Mouse (Mus musculus) liver (tissue): ENCODE results near the gene Hes3.

Source experiments
- DNase-seq: peaks from one replicate; pipeline ENCODE4 v3.0.0-alpha.2; 2020; ENCODE audit warnings: mixed read lengths

The Hes3 gene

DNA sequence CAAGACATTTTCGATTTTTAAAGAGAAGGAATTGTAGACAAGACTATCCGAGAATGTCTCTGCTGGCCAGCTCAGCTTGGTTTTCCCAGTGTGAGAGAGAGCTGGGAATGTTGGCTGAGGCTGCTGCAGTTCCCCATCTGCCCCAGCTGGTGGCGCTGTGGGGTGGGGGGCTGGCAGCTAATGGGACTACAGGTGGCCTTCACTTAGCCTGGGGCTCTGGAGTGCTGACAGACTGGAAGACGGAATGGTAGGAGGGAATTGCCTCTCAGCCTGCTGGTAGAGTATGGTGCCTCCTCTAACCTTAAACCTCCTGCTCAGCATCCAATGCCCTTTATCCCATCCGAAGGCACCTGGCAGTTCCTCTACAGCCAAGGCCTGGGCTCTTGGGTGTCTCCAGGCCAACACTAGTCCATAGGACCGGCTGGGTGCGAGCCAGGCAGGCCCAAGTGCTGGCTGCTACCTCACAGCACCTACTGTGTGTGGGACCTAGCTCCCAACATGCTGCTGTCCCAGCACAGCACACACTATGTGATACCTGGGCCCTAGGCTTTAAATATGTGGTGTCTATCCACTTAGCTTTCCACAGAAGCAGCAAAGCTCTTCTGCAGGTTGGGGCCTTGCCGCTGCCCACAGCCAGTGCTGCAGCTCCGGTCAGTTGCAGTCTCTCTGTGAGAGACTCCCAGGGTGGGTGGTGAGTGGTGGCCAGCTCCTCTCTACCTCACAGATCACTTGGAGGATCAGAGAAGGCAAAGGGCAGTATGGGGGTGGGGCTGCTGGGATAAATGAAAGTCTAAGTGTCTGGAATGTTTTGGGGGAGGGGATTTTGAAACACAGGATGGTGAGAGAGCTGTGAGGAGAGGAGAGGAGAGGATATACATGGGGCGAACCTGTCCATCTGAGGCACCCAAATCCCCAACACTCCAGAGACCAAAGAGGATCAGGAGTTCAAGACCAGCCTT, 14.8 kb downstream of the Hes3 start:
- DNase-seq = no peak

DNA sequence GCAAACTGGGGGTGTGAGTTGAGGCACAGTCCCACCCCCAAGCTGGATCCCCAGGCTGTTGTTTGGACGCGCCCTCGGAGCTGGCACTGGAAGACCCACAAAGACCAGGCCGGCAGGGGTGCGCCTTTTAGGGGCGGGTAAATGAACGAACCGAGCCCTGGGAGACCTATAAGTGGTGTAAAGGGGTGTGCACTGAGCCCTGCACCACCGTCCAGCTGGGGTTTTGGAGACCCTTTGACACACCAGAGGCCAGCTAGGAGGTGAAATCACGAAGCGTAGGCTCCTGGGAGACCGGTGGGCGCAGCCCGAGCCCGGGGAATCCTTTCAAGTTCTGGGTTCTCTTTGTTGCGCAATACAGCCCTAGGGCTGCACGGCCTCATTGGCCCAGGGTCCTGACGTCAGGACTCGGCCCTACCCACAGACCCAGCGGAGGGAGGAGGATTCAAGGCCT, 16.8 kb downstream of the Hes3 start:
- DNase-seq = peak; percentile 45

DNA sequence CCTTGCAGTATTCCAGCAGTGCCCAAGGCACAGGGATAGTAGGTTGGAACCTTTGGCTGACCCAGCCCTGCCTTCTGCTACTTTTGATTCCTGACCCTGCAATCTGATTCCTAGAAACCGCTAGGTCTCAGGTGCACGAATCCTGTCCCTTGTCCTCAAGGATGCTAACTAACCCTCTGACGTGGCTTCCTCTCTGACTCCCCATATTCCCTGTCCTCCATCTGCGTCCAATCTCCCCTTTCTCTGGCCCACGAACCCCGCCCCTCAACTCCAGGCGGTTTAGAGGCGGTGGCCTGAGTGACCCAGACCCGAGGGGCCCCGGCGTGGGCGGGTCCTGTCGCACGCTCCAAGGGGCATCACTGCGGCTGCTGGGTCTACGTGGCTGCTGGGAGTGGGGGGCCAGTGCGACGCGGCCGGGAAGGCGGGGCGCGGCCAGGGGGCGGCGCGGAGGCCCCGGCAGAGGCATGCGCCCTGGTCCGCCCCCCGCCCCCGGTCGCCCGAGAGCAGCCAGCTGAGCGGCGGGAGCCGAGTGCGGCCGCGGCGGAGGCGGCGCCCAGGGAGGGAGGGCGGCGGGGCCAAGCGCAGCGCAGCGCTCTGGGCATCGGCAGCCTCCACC, 17.7 kb downstream of the Hes3 start, which contains the start of gene Gpr153:
Gene Gpr153 (plus strand): TSS at position 612 of the 616 bp plus-strand sequence.
- peak; percentile 45 for DNase-seq

DNA sequence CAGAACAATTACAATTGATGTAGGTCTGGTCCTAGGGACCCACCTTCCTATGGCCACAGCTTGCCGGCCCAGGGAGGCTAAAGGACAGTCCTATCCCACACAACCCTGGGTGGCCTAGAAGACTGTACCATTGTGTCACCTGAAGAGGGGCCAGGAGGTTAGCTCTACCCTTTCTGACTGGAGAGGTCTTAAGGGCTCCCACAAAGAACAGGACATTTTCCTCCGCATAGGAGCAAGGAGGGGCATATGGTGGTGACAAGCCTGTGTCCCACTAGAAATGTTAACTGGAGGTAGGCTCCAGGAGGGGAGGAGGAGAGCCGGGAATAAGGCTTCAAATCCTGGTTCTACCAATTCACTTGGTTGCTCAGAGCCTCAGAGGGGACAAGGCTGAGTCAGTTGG, 18.3 kb downstream of the Hes3 start:
- DNase-seq = no peak

DNA sequence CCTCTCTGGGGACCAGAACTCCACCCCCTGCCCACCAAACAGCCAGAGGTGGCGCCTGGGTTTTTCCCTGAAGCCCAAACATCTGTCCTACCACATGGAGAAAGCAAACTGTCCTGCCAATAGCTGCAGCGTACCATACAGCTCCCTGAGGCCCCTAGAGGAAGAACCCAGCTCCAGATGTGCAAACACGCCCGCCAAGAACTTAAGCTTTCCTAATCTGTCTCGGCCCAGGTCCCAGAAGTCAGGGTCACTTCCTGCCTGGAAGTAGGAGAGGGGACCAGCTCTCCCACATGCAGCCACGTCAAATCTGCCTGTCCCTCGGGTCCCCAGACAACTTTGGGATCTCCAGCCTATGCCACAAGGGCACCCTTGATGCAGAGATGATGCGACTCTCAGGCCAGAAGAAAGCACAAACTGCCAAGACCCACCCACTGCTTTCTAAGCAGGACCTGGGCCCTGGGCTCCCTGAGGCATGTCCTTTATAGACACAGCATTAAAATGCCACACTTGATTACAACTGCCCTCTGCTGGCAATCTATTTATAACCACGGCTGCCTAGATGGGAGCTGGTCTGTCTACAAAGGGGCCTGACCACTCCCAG, 18.9 kb downstream of the Hes3 start:
- DNase-seq = no peak

DNA sequence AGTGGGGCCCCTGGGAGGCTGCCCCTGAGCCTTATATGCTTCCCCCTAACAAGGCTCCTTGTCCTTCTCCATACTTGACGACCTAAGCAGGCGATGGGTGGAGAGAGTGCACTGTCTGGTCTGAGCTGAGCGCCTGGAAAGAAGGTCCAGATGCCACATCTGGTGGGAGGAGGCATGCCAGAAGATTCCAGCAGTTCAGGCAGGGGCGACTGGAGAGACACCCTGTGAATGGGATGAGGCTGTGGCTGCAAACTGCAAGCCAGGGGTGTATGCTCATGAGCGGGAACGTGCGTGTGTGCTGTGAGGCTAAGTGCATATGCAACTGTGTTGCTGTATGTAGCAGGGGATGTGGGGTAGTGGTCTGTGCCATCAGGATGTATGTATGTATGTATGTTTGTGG, 19.5 kb downstream of the Hes3 start:
- no peak for DNase-seq

DNA sequence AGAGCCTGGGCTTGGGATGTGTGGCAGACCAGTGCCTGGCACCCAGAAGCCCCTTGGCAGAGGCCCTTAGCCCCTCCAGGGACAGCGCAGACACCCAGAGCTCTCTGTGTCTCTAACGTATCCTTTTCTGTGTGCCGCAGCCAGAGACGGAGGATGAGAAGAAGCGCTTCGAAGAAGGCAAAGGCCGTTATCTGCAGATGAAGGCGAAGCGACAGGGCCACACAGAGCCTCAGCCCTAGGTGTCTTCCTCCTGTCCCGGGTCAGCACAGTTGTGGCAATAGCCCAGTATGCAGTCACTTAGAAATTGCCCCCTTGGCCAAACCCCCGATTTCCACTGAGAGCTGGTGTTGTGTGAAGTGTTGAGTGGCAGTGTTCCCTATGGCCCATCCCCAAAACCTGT, 20.1 kb downstream of the Hes3 start:
- DNase-seq = no peak

DNA sequence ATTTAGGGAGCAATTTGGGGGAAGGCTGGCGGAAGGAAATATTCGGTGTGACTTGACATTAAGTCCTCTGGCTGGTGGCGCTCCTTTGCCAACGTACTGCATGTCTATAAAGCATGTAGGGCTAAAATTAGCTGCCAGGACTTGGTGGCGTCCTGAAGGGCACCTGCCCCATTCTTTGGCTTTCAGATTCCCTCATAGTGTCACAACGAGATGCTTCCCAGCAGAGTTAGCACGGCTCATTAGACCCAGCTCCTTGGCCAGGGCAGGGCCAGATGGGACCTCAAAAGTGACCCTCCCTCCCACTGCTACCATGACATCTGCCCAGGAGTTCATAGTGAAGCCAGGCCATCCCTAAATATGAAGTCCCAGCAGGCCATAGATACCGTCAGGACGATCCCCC, 20.9 kb downstream of the Hes3 start:
- DNase-seq = no peak

DNA sequence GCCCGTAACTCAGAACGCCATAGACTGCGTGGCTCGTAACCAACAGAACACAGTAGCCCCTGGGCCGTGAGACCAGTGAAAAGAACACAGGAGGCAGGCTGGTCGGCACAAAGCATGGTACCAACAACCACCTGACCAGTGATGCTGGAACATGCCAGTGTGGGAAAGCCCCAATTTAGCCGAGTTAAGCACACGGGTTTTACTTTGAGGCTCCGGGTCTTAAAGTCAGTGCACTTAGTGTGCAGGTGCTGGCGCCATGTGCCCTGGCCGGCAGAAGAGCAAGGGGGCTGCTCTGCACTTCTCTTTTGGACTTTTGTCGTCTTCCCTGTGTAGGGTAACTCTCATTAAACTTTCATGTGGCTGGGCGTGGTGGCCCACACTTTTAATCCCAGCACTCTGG, 21.5 kb downstream of the Hes3 start:
- DNase-seq = no peak

DNA sequence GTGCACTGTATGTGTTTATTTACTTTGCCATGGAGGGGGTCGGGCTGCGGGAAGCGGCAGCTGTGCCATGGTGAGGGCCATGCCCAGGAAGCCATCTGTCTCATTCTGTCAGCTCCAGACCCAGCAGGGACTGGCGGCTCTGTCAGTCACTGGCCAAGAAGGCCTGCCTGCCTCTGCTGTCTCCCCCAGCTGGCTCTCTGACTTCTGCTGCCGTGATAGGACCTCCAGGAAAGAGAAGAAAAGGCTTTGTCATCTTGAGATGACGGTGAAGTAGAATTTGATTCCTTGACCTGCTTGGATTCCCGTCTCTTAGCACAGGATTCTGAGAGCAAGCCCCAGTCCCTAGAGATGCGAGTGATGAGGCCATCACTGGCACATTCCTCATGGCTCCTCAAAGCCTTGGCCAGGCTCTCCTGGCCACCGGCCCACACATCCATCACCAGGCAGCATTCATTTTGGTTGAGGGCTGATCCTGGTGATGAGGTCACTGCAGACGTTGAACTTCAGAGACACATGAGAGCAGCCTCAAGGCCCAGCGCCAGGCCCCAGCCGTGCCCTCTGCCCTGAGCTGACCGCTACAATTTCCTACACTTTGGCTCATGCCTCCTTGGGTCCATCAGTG, 23.6 kb downstream of the Hes3 start:
- no peak for DNase-seq

DNA sequence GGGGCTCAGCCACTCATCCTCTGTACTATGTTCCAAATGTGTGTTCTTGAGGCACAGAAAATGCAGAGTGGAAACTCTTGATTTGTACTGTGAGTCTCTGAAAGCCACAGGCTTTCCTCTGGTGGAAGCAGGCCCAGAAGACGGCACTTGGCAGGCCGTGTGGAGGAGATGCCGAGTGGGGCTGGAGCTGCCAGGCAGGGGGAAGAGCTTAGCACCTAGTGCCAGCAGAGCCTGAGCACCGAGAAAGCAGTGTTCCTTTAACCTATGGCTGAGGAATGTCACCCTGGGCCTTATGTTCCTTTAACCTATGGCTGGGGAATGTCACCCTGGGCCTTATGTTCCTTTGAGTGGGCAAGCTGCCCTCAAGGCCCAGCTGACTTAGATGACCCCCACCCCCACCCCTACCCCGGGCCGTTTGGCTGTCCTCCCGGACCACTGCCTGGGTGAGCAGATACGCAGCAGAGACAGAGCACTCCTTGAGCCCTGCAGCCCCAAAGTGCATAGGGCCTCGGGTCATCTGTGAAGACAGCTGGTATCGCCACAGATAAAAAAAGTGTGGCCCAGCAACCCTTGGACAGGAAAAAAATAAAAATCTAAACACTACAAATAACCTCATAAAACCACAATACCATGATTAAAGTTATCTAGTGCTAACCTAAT, 25.1 kb downstream of the Hes3 start:
- DNase-seq = no peak

DNA sequence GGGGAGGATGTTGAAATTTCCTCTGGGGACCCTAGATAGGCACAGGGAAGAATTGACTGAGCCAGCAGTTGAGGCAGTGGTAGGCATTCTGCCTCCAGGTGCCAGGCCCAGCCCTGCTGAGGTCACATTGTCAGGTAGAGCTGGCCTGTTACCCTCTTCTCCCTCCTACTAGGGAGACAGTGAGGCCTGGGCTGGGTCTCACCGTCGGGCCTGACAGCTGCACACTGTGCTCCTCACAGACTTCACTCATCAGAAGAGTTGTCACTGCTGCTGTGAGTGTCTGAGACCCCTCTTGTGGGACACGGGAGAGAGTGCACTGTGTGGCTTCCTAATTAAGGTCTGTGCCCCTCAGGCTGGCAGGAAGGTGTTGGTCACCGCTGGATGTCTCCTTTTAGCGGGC, 25.7 kb downstream of the Hes3 start:
- no peak for DNase-seq

DNA sequence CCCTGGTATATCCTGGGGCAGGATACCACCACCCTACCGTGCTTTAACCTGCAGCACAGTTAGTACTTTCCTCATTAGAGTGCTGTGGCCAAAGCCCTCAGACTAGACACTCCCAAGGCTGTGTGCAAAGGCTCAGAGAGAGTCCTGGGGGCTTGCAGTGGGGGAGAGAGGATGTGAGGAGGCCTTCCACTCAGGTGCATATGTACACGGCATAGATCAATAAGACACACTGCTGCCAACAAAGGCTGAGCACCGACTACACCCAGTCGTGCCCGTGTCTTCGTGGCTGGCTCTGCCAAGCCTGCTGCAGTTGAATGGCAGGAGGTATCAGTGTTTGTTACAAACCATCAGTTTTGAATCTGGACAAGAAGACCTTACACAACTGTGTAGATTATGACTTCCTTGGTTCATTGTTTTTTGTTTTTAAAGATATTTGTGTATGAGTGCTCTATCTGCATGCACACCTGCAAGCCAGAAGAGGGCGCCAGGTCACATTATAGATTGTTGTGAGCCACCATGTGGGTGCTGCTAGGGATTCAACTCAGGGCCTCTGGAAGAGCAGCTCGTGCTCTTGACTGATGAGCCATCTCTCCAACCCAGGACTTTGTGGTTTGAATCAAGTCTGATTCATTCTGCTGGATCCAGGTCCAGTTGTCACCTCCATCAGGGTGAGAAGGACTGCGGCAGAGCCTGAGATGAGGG, 26.4 kb downstream of the Hes3 start:
- DNase-seq = peak; percentile 52

DNA sequence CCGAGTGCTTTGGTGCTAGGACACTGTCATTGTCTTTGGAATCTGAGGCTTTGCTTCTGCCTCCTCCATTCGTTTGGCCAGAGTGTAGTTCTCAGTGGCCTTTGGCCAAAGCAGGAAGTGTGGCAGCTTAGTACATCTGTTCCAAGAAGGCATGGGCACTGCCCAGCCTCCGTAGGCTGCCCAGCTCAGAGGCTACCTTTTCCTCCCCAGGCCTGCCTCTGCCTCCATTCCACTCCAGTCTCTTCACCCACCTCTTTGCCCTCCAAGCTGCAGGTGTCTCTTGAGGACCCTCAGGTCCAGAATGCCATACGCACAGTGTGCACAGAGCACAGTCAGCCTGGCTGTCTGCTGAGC, 27.3 kb downstream of the Hes3 start:
- DNase-seq = no peak

DNA sequence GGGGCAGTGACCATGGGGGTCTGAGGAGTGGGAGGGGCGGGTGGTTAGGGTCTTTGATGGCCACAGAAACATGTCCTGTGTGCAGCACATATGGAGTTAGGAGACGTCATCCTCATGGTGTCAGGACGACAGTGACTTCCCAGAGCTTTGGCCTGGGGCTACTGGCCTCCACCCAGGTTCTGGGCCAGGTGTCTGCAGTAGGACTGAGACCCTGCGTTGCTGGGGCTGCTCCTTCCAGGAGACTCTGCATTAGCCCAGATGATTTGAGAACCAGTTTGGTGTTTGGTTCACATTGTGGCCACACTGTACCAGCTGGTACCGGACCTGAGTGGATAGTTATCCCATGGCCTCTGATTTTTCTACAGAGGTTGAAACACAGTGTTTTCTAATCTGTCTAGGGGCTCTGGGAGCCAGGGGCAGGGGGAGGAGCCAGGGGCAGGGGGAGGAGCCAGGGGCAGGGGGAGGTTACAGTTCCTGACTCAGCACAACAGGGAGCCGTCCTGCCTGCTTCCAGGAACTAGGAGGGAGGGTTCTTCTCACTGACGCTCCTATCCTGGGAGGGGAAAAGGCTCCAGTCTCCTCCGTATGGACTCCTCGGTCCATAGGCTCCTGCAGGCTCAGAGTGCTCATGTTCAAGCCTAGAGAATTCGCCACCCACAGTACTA, 27.8 kb downstream of the Hes3 start:
- peak; percentile 85 for DNase-seq

DNA sequence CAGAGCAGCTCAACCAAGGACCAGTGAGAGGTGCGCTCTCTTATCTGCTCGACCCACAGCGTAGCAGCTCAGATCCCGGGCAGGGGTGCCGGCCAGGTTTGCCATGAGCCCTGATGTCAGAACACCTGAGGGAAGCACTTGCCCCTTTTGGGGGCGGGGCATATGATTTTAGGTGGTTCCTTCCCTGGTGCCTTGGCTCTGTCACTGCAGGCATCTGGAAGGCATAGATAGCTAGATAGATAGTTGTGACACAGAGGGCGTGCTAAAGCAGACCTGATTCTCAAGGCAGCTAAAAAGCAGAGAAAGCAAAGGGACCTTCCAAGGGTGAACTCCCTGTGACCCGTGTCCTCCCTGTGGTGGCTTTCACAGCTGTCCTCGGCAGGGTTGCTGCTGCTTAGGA, 28.4 kb downstream of the Hes3 start:
- DNase-seq = peak; percentile 66

DNA sequence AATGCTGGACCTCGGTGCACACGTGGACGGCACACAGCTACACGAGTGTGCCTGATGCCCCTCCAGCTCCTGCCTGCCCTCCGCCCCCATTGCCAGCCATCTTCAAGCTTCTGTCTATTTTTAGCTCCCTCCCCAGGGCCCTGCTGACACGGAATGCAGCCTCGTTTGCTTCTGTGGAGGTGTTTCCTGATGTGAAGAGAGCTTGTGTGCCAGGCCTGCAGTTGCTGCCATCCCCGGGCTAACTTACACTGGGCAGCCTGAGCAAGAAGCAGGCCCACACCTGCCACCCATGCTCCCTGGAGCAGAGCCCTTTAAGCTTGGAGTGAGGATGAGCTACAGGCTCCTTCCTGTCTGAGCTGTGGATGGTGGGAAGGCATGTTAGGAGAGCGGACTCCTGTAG, 29.3 kb downstream of the Hes3 start:
- no peak for DNase-seq

DNA sequence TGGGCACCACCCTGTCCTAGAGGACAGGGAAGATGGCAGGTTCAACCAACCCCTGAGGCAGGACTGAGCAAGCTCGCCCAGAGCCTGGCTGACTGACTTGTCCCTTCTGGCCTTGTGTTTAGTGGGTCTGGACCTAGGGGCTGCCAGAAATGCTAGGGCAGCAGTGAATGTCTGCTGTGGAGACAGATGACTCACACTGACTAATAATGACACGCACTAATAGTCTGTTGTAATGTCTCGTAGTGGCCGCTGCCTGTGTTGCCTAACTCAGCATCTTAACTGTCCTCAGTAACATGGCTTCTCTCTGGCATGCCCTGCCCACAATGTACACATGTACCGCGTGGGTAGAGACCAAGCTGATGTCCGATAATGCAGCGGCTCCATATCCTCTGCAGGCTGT, 31.0 kb downstream of the Hes3 start:
- DNase-seq = no peak

DNA sequence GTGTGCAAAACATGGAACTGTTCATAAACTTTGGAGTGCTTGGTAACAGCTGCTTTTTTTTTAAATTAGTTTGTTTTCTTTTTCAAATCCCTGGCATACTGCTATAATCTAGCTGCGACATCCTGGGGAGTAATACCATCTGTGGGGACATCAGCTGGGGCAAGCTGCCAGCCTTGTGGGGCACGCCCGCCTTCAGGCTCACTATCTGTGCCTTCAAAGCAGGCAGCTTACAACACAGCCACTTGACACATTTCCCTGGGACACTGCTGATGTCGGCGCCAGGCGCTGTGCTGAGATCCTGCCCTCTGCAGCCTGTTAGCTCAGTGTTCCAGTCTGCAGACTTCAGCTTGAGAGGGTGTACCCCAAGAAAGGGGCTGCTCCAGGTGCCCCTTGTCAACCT, 34.4 kb downstream of the Hes3 start:
- peak; percentile 60 for DNase-seq

DNA sequence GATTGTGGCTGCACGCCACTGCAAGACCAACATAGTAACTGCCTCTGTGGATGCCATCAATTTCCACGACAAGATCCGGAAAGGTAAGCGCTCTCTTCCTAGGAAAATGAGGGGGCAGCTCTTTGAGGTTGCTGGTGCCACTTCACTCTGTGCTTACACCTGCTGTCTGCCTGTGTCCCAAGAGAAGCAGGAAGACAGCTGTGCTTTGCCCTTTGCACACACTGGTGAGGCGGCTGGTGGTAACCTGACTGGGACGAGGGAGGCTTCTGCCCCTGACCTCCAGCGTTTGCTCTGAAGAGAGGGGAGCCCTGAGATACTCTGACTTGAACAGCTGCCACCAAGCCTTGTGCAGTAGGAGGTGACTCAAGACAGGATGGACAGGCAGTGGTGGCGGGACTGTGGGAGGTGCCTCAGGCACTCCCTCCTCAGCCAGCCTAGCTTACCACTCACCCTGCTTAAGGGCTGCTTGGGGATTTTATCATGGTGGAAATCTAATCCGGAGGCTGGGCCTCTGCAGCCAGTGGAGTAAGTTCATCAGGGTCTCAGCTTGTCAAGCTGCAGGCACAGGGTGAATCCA, 38.2 kb downstream of the Hes3 start:
- DNase-seq = no peak

DNA sequence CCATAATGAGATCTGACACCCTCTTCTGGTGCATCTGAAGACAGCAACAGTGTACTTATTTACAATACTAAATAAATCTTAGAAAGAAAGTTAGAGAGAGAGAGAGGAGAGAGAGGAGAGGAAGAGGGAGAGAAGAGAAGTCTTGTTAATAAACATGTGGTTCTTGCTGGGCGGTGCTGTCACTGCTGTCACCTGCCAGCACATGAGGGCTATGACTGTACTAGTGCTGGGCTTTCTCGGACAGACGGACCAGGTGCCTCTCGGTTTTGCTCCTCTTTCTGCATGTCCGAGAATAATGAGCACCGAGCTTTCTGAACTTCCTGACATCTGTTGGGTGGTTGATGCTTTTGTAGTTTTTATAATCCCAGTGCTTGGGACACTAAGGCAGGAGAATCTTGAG, 40.8 kb downstream of the Hes3 start:
- no peak for DNase-seq
